27 mouse cellular contexts compared by ENCODE assay signal in the genomic region with DNA sequence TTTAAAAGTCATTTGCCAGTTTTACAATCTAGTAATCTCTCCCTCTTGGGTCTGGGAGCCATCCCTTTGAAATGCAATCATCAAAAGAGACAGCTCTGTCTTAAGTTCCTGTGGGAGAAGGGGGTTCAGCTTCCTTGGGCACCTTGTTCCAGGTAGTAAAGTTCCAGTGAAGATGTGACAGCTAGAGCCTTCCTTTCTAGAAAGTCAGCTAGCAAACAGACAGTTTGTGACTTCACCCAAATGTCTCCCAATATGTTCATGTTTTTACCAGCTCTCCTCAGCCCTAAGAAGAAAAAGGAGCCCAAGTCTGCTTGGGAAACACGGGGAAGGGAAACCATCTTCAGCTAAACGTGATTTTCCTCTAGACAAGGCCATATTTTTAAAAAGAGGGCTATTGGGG. TPM values are rescaled to one million over a fixed set of nuclear protein-coding genes. Genes with fewer than 3 reads are reported as not detected.
"Had no signal": no experiment of that assay in that cellular context is flagged by ENCODE, and none has a peak within 500 bp of the region (broad histone marks: within the 10 kb centered on the region; RNA-seq: fewer than 3 reads in every experiment).

No protein-coding gene starts in this region.

- H3K27ac ChIP-seq: gastrocnemius, adult 2 months; heart, embryonic 10.5 days; hindbrain, embryonic 10.5 days; hindbrain, embryonic 12.5 days; hindbrain, embryonic 14.5 days; intestine, embryonic 15.5 days; left cerebral cortex, adult 2 months; limb, embryonic 10.5 days; limb, embryonic 12.5 days; liver, embryonic 13.5 days; liver, embryonic 15.5 days had no signal

- H3K36me3 ChIP-seq: heart, embryonic 10.5 days; heart, embryonic 12.5 days; hindbrain, embryonic 10.5 days; hindbrain, embryonic 12.5 days; intestine, embryonic 15.5 days; limb, embryonic 10.5 days; limb, embryonic 12.5 days; liver, embryonic 13.5 days; liver, embryonic 15.5 days had no signal

- H3K4me3 ChIP-seq: gastrocnemius, adult 2 months; heart, embryonic 10.5 days; heart, embryonic 12.5 days; hindbrain, embryonic 10.5 days; hindbrain, embryonic 12.5 days; intestine, embryonic 15.5 days; left cerebral cortex, adult 2 months; limb, embryonic 10.5 days; limb, embryonic 12.5 days; liver, embryonic 13.5 days; liver, embryonic 15.5 days had no signal

- H3K9me3 ChIP-seq: heart, embryonic 10.5 days; heart, embryonic 12.5 days; hindbrain, embryonic 10.5 days; hindbrain, embryonic 12.5 days; intestine, embryonic 15.5 days; limb, embryonic 10.5 days; limb, embryonic 12.5 days; liver, embryonic 13.5 days; liver, embryonic 15.5 days had no signal

- H3K4me1 ChIP-seq: heart, embryonic 10.5 days; hindbrain, embryonic 10.5 days; hindbrain, embryonic 12.5 days; intestine, embryonic 15.5 days; limb, embryonic 10.5 days; limb, embryonic 12.5 days; liver, embryonic 13.5 days; liver, embryonic 15.5 days had no signal

- DNase-seq: gastrocnemius, adult 2 months; gastrocnemius, postnatal 10 days; gastrocnemius, postnatal 25 days; heart, postnatal 10 days; heart, postnatal 4 days; kidney, adult 18-20 months; kidney, adult 8-10 months; kidney, postnatal 10 days; kidney, postnatal 25 days; kidney, postnatal 4 days; liver; liver, embryonic 13.5 days; liver, postnatal 0 days had no signal

- ATAC-seq: hindbrain, embryonic 16.5 days; inflammation-experienced regulatory T-cells, adult 6 months; intestine, embryonic 15.5 days; intestine, postnatal 0 days; liver, postnatal 0 days had no signal

- H3K27me3 ChIP-seq: heart, embryonic 12.5 days; hindbrain, embryonic 12.5 days; intestine, embryonic 15.5 days; limb, embryonic 12.5 days; liver, embryonic 13.5 days; liver, embryonic 15.5 days had no signal

RNA-seq across cellular contexts. Expression of gene Me1, which starts 16.9 kb away (rescaled TPM):
- total RNA-seq: granulocyte monocyte progenitor cell, adult 5-6 weeks had no signal

RNA-seq across cellular contexts. Expression of gene Prss35, which starts 30.8 kb away (rescaled TPM):
- total RNA-seq: granulocyte monocyte progenitor cell, adult 5-6 weeks had no signal
- polyA plus RNA-seq: inflammation-experienced regulatory T-cells, adult 6 months had no signal
